Mouse (Mus musculus): ENCODE measurements at regions not wholly inside any gene's neighbourhood (a gene's known extent, or its start where the extent isn't known, plus 50 kb on each side); places are given as distances from the start of the nearest gene placed in this dataset.

DNA sequence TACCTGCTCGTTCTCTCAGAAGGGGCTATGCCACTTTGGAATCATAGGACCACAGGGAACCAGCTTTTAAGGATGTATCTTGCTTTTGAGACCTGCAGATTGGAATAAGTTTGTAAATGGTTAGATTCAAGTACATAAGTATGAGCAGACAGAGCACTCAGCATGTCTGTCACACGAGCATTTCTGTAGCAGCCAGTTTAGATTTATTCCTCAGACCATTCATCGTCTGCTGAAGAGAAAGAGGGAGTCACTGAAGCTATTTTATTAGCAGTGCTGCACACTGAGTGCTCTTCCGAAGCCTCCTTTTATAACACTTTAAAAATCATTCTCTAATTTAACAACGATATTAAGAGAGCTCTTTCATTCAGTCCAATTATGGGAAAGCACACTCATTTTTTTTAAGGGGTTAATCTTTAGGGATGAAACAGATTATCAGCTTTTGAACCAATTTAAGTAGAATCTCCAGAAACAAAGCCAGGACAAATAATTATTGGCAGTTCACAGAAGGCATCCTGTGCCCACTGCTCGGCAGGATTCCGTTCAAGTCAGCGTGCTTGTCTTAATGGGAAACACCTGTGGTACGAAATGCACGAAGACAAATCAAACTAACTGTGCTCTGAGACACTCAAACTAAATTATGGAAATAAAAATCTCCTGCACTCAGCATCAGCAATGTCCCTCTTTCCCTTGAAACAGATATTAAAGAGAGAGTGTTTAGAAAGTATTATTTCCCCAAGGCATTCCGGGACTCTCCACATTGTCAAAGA is 846.3 kb upstream of the Adgrl2 start:
- TF ChIP-seq CTCF (IDR thresholded peaks at IDR 0.05; ENCODE audit: low read depth): no peak
- TF ChIP-seq EP300 (optimal IDR thresholded peaks at IDR 0.05): no peak
